Mouse (Mus musculus): Measurements from ENCODE around the gene Slc35f5.

- TF ChIP-seq MYOG (IDR thresholded peaks at IDR 0.05; ENCODE audit: control insufficient read depth, extremely low read depth, insufficient read length) (no peak), CTCF (IDR thresholded peaks at IDR 0.05; ENCODE audit: control insufficient read depth, insufficient read depth, insufficient read length) (no peak), CEBPB (IDR thresholded peaks at IDR 0.05; ENCODE audit: low read depth) (no peak), USF1 (IDR thresholded peaks at IDR 0.05; ENCODE audit: low read depth) (no peak), MYOD1 (IDR thresholded peaks at IDR 0.05; ENCODE audit: control insufficient read depth, insufficient read length, low read depth) (no peak), MAX (IDR thresholded peaks at IDR 0.05) (no peak), FOSL1 (IDR thresholded peaks at IDR 0.05; ENCODE audit: insufficient read depth, low read length, poor library complexity, severe bottlenecking) (no peak)
Observed at GRCm38 (mm10) chr1:125539312-125539711, 21.1 kb upstream of the Slc35f5 start.

Measured in C2C12 (cell line).